Mouse (Mus musculus): ENCODE measurements around the gene Tmem17. TPM values are rescaled to one million over a fixed set of nuclear protein-coding genes. Genes with fewer than 3 reads are reported as not detected.
A peak's percentile ranks its signal among the peaks of the same experiment; 100 is the strongest.

Gene Tmem17
- polyA plus RNA-seq, 1 experiment from 2014 or later, result 2.5 TPM

GRCm38 (mm10) chr11:22494941-22495340 lies 16.9 kb upstream of the Tmem17 start:
- Histone ChIP-seq H3K4me3 (ENCODE audit: low read depth, low read length) (no peak overlapping the region), H3K9me3 (ENCODE audit: low read length) (no peaks in the 10 kb centered on the region), H3K27ac (ENCODE audit: low read depth) (no peak overlapping the region), H3K4me1 (ENCODE audit: insufficient read depth) (no peaks in the 10 kb centered on the region), H3K36me3 (replicated peaks; ENCODE audit: insufficient read depth, low read length) (no peaks in the 10 kb centered on the region), H3K9ac (replicated peaks) (no peak overlapping the region), H3K4me2 (ENCODE audit: low read depth, low read length) (no peak overlapping the region), H3K27me3 (ENCODE audit: insufficient read depth, low read length) (no peaks in the 10 kb centered on the region)
- ATAC-seq (no peak), DNase-seq (no peak)
- TF ChIP-seq EP300 (IDR thresholded peaks at IDR 0.05; ENCODE audit: low read depth) (no peak), CTCF (IDR thresholded peaks at IDR 0.05; ENCODE audit: low read depth) (no peak)

- no peak overlapping the region for H3K4me2 ChIP-seq (ENCODE audit: low read depth, low read length)
- WGBS (ENCODE audit: insufficient replicate concordance), result 77% methylated on average over 6 of the region's 6 CpGs
- H3K4me1 ChIP-seq (ENCODE audit: insufficient read depth), result no peaks in the 10 kb centered on the region
- no peak for ATAC-seq
- no peaks in the 10 kb centered on the region for H3K36me3 ChIP-seq (replicated peaks; ENCODE audit: insufficient read depth, low read length)
- TF ChIP-seq CTCF (IDR thresholded peaks at IDR 0.05; ENCODE audit: low read depth) (no peak), EP300 (IDR thresholded peaks at IDR 0.05; ENCODE audit: low read depth) (no peak)
- H3K4me3 ChIP-seq (ENCODE audit: low read depth, low read length), result no peak overlapping the region
- H3K27ac ChIP-seq (ENCODE audit: low read depth), result no peak overlapping the region
- DNase-seq, result no peak
- H3K9ac ChIP-seq (replicated peaks), result no peak overlapping the region
- H3K27me3 ChIP-seq (ENCODE audit: insufficient read depth, low read length), result no peaks in the 10 kb centered on the region
- H3K9me3 ChIP-seq (ENCODE audit: low read length), result no peaks in the 10 kb centered on the region
Measured at GRCm38 (mm10) chr11:22499396-22499795, 12.5 kb upstream of the Tmem17 start.

GRCm38 (mm10) chr11:22499886-22500285 lies 12.0 kb upstream of the Tmem17 start:
- no peaks in the 10 kb centered on the region for H3K36me3 ChIP-seq (replicated peaks; ENCODE audit: insufficient read depth, low read length)
- H3K9me3 ChIP-seq (ENCODE audit: low read length), result no peaks in the 10 kb centered on the region
- TF ChIP-seq EP300 (IDR thresholded peaks at IDR 0.05; ENCODE audit: low read depth) (no peak), CTCF (IDR thresholded peaks at IDR 0.05; ENCODE audit: low read depth) (no peak)
- H3K9ac ChIP-seq (replicated peaks), result no peak overlapping the region
- H3K4me3 ChIP-seq (ENCODE audit: low read depth, low read length), result no peak overlapping the region
- H3K27me3 ChIP-seq (ENCODE audit: insufficient read depth, low read length), result no peaks in the 10 kb centered on the region
- no peak overlapping the region for H3K4me2 ChIP-seq (ENCODE audit: low read depth, low read length)
- ATAC-seq (no peak), DNase-seq (no peak)
- no peaks in the 10 kb centered on the region for H3K4me1 ChIP-seq (ENCODE audit: insufficient read depth)
- no peak overlapping the region for H3K27ac ChIP-seq (ENCODE audit: low read depth)

GRCm38 (mm10) chr11:22500771-22501566 lies 10.9 kb upstream of the Tmem17 start:
- no peak for DNase-seq
- no peak for ATAC-seq

GRCm38 (mm10) chr11:22513075-22513474 lies 1.2 kb downstream of the Tmem17 start:
- peak; percentile 17 for DNase-seq
- ATAC-seq, result no peak
- H3K9me3 ChIP-seq (ENCODE audit: low read length), result no peaks in the 10 kb centered on the region
- H3K4me1 ChIP-seq (ENCODE audit: insufficient read depth), result 0 out of 2 replicates have a peak, but pooled peaks cover 2% of the 10 kb centered on the region
- no peak for TF ChIP-seq CTCF (IDR thresholded peaks at IDR 0.05; ENCODE audit: low read depth)
- TF ChIP-seq EP300 (IDR thresholded peaks at IDR 0.05; ENCODE audit: low read depth), result no peak
- peak overlapping the region; percentile 90 for H3K9ac ChIP-seq (replicated peaks)
- H3K27ac ChIP-seq (ENCODE audit: low read depth), result peak overlapping the region; percentile 95
- H3K27me3 ChIP-seq (ENCODE audit: insufficient read depth, low read length), result no peaks in the 10 kb centered on the region
- WGBS (ENCODE audit: insufficient replicate concordance), result 64% methylated on average over 11 of the region's 11 CpGs
- H3K4me2 ChIP-seq (ENCODE audit: low read depth, low read length), result peak overlapping the region; percentile 89
- H3K4me3 ChIP-seq (ENCODE audit: low read depth, low read length), result peak overlapping the region; percentile 74
- no peaks in the 10 kb centered on the region for H3K36me3 ChIP-seq (replicated peaks; ENCODE audit: insufficient read depth, low read length)

More at GRCm38 (mm10) chr11:22500771-22501566, 10.9 kb upstream of the Tmem17 start:
- H3K36me3 ChIP-seq (replicated peaks; ENCODE audit: insufficient read depth, low read length), result no peaks in the 10 kb centered on the region
- H3K9ac ChIP-seq (replicated peaks), result no peak overlapping the region
- H3K4me3 ChIP-seq (ENCODE audit: low read depth, low read length), result no peak overlapping the region
- H3K27me3 ChIP-seq (ENCODE audit: insufficient read depth, low read length), result no peaks in the 10 kb centered on the region
- no peak overlapping the region for H3K4me2 ChIP-seq (ENCODE audit: low read depth, low read length)
- WGBS (ENCODE audit: insufficient replicate concordance), result 70% methylated on average over 9 of the region's 9 CpGs
- no peak overlapping the region for H3K27ac ChIP-seq (ENCODE audit: low read depth)
- TF ChIP-seq CTCF (IDR thresholded peaks at IDR 0.05; ENCODE audit: low read depth), result no peak
- TF ChIP-seq EP300 (IDR thresholded peaks at IDR 0.05; ENCODE audit: low read depth), result no peak
- no peaks in the 10 kb centered on the region for H3K4me1 ChIP-seq (ENCODE audit: insufficient read depth)
- H3K9me3 ChIP-seq (ENCODE audit: low read length), result no peaks in the 10 kb centered on the region

GRCm38 (mm10) chr11:22515061-22515460 lies 3.2 kb downstream of the Tmem17 start:
- ATAC-seq, result no peak
- Histone ChIP-seq H3K4me1 (ENCODE audit: insufficient read depth) (0 out of 2 replicates have a peak, but pooled peaks cover 2% of the 10 kb centered on the region), H3K27ac (ENCODE audit: low read depth) (no peak overlapping the region), H3K4me3 (ENCODE audit: low read depth, low read length) (no peak overlapping the region), H3K9me3 (ENCODE audit: low read length) (no peaks in the 10 kb centered on the region), H3K36me3 (replicated peaks; ENCODE audit: insufficient read depth, low read length) (no peaks in the 10 kb centered on the region), H3K9ac (replicated peaks) (no peak overlapping the region), H3K4me2 (ENCODE audit: low read depth, low read length) (no peak overlapping the region), H3K27me3 (ENCODE audit: insufficient read depth, low read length) (no peaks in the 10 kb centered on the region)
- TF ChIP-seq CTCF (IDR thresholded peaks at IDR 0.05; ENCODE audit: low read depth) (no peak), EP300 (IDR thresholded peaks at IDR 0.05; ENCODE audit: low read depth) (no peak)
- WGBS (ENCODE audit: insufficient replicate concordance), result 81% methylated on average over 2 of the region's 2 CpGs
- no peak for DNase-seq
